8 mouse cellular contexts compared by ENCODE assay signal in the genomic region with DNA sequence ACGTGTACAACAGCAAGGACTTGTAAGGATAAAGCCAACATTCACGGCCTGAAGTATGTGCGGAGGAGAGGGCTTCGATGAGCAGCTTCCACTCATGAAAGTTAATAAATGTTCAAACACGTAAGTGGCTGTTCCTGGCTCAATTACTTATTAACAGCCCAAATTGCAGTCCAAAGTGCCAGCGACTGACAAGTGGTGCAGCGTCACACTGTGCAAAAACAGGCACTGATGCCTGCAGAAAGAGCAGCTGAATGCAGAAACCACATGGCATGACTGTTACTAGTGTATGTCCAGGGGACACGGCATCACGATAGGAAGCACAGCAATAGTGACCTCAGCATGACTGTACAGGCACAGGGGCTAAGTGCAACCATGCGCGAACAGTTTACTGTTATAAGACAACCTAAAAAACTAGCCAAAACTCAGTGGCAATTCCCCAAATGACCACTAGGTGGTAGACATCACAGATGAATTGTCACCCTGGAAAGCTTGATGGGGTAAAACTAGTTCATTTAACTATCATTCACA. TPM values are rescaled to one million over a fixed set of nuclear protein-coding genes. Genes with fewer than 3 reads are reported as not detected.
A peak's percentile ranks its signal among the peaks of the same experiment; 100 is the strongest.
DNase-seq lines count a peak whose midpoint lies in the region; ATAC-seq and TF ChIP-seq lines count a peak whose summit lies in the region.

No protein-coding gene starts in this region.

- WGBS in hindbrain, embryonic 13.5 days = 85% methylated on average over 11 of the region's 11 CpGs

- DNase-seq in gastrocnemius, postnatal 10 days = peak; percentile 45
- DNase-seq in gastrocnemius, postnatal 25 days = no peak
- peak; percentile 37 to 77 for DNase-seq in layer of hippocampus, postnatal 14 days (ENCODE audit: low spot score in 2 of 2)
- peak; percentile 23 to 66 for DNase-seq in thymus, postnatal 10 days (ENCODE audit: low spot score in 2 of 2)

- no peaks in the 10 kb centered on the region for H3K4me1 ChIP-seq in ES-Bruce4 (ENCODE audit: control insufficient read depth, insufficient read depth, low read length)
- H3K4me1 ChIP-seq in hindbrain, embryonic 13.5 days (replicated peaks) = no peaks in the 10 kb centered on the region

- no peaks in the 10 kb centered on the region for H3K9me3 ChIP-seq in ES-Bruce4 (replicated peaks; ENCODE audit: control insufficient read depth, insufficient read depth, low read length, poor library complexity, severe bottlenecking)
- no peaks in the 10 kb centered on the region for H3K9me3 ChIP-seq in hindbrain, embryonic 13.5 days

- H3K9ac ChIP-seq in ES-Bruce4 (ENCODE audit: low read depth, poor library complexity, severe bottlenecking) = no peak overlapping the region
- no peak overlapping the region for H3K9ac ChIP-seq in hindbrain, embryonic 13.5 days

- no peak overlapping the region for H3K4me3 ChIP-seq in ES-Bruce4 (ENCODE audit: low read depth, low read length)
- H3K4me3 ChIP-seq in hindbrain, embryonic 13.5 days = no peak overlapping the region

- no peak overlapping the region for H3K4me2 ChIP-seq in hindbrain, embryonic 13.5 days

- H3K36me3 ChIP-seq in ES-Bruce4 (ENCODE audit: control insufficient read depth, insufficient read depth, low read length, poor library complexity, severe bottlenecking) = peaks cover 2% of the 10 kb centered on the region
- H3K36me3 ChIP-seq in hindbrain, embryonic 13.5 days = peaks cover 49% of the 10 kb centered on the region

- no peaks in the 10 kb centered on the region for H3K27me3 ChIP-seq in ES-Bruce4 (ENCODE audit: control insufficient read depth, insufficient read depth, low read length, poor library complexity, severe bottlenecking)
- H3K27me3 ChIP-seq in hindbrain, embryonic 13.5 days = no peaks in the 10 kb centered on the region

- TF ChIP-seq POLR2A in ES-Bruce4 (IDR thresholded peaks at IDR 0.05; ENCODE audit: insufficient read depth, low read length) = no peak

- ATAC-seq in common myeloid progenitor, adult 5-6 weeks (replicated peaks; ENCODE audit: low read depth, poor library complexity, severe bottlenecking) = peak; percentile 45; the same call in 1 of the 2 replicates
- peak; percentile 26; the same call in 1 of the 2 replicates for ATAC-seq in hindbrain, embryonic 13.5 days (ENCODE audit: low FRiP score)
- ATAC-seq in megakaryocyte progenitor cell, adult 5-6 weeks (replicated peaks; ENCODE audit: poor library complexity) = peak; percentile 69

- no peak for TF ChIP-seq EP300 in ES-Bruce4 (IDR thresholded peaks at IDR 0.05; ENCODE audit: insufficient read depth, low read depth, low read length)

- no peak overlapping the region for H3K27ac ChIP-seq in ES-Bruce4 (ENCODE audit: insufficient read depth, low read length)
- no peak overlapping the region for H3K27ac ChIP-seq in hindbrain, embryonic 13.5 days

- peak; percentile 1 for TF ChIP-seq CTCF in ES-Bruce4 (IDR thresholded peaks at IDR 0.05; ENCODE audit: low read depth, low read length)

RNA-seq across cellular contexts. Expression of gene Stard3nl, which starts 31.3 kb away (rescaled TPM):
- 10 to 100 TPM; 11.8 to 15.2 TPM for total RNA-seq in gastrocnemius, postnatal 10 days (2021)
- 1 to 10 TPM; 5.2 to 8.5 TPM for total RNA-seq in gastrocnemius, postnatal 25 days (2021)
- polyA plus RNA-seq in ES-Bruce4 (2011; ENCODE audit: insufficient read depth, insufficient read length, low read depth, missing spikeins) = 45.4 and 63.7 TPM in 2 replicates
- 17.1 and 26.3 TPM in 2 replicates for total RNA-seq in common myeloid progenitor, adult 5-6 weeks (2017)
- 197 and 198 TPM in 2 replicates for polyA plus RNA-seq in hindbrain, embryonic 13.5 days (2015; fragmentation: Nextera tagmentation; extraction: Ambion mirVana)
- 10 to 100 TPM; 68.7 to 72.1 TPM for total RNA-seq in layer of hippocampus, postnatal 14 days (2021)
- 24.9 and 37.3 TPM in 2 replicates for total RNA-seq in megakaryocyte progenitor cell, adult 5-6 weeks (2015)
- 20.0 and 25.9 TPM in 2 replicates for total RNA-seq in megakaryocyte progenitor cell, adult 5-6 weeks (2017)
